Mouse (Mus musculus) limb, embryonic 14.5 days (tissue): ENCODE measurements at regions not wholly inside any gene's neighbourhood (a gene's known extent, or its start where the extent isn't known, plus 50 kb on each side); places are given as distances from the start of the nearest gene placed in this dataset.
"Not testable (repeated sequence)": the region's sequence is repeated elsewhere in the genome, so short reads cannot be mapped to it uniquely, and the experiment has no call there.

Experiments used
- ATAC-seq: fragments of 200-750 bp; cut with Nextera tagmentation; 2 replicates; pipeline ENCODE4 v1.8.0; 2017; ENCODE audit warnings: low read depth, moderate number of reproducible peaks, moderate TSS enrichment; ENCODE audit not compliant: low FRiP score
- DNase-seq: peaks from one replicate; pipeline ENCODE4 v3.0.0-alpha.2; 2015; ENCODE audit warnings: low spot score
- H3K27ac ChIP-seq: fragments of 300-500 bp; sonication (generic); replicated peaks from 2 replicates; pipeline ENCODE4 v1.5.1; 2014; ENCODE audit warnings: low read depth, mild to moderate bottlenecking, low read length, moderate library complexity, mixed read lengths
- H3K27me3 ChIP-seq: fragments of 300-500 bp; sonication (generic); 2 replicates; pipeline ENCODE4 v1.6.1; 2014; ENCODE audit warnings: low read length, mixed read lengths; ENCODE audit not compliant: control insufficient read depth, insufficient read depth
- H3K36me3 ChIP-seq: fragments of 300-500 bp; sonication (generic); 2 replicates; pipeline ENCODE4 v1.6.1; 2014; ENCODE audit warnings: mild to moderate bottlenecking, low read length, moderate library complexity, mixed read lengths; ENCODE audit not compliant: control insufficient read depth, insufficient read depth
- H3K4me1 ChIP-seq: fragments of 300-500 bp; sonication (generic); 2 replicates; pipeline ENCODE4 v1.6.1; 2014; ENCODE audit warnings: antibody characterized with exemption, low read length, mixed read lengths; ENCODE audit not compliant: control insufficient read depth, insufficient read depth
- H3K4me2 ChIP-seq: fragments of 300-500 bp; sonication (generic); replicated peaks from 2 replicates; pipeline ENCODE4 v1.6.1; 2014; ENCODE audit warnings: low read depth, mild to moderate bottlenecking, low read length, moderate library complexity; ENCODE audit not compliant: severe bottlenecking
- H3K4me3 ChIP-seq: fragments of 300-500 bp; sonication (generic); replicated peaks from 2 replicates; pipeline ENCODE4 v1.5.1; 2014; ENCODE audit warnings: low read length
- H3K9ac ChIP-seq: fragments of 300-500 bp; sonication (generic); 2 replicates; pipeline ENCODE4 v1.6.1; 2014; ENCODE audit warnings: mild to moderate bottlenecking, low read depth, low read length, moderate library complexity; ENCODE audit not compliant: severe bottlenecking
- H3K9me3 ChIP-seq: fragments of 300-500 bp; sonication (generic); 2 replicates; pipeline ENCODE4 v1.6.1; 2016; ENCODE audit warnings: low read length; ENCODE audit not compliant: control insufficient read depth
- POLR2A ChIP-seq: fragments of 200-500 bp; IDR thresholded peaks from 2 replicates; pipeline ENCODE4 v1.8.0; 2012; ENCODE audit warnings: inconsistent platforms, mild to moderate bottlenecking, moderate library complexity, borderline replicate concordance; ENCODE audit not compliant: insufficient read depth, insufficient read length; ENCODE audit errors: extremely low read depth
- WGBS: fragments of 180-500 bp; shearing (Covaris S2); extraction: QIAGEN DNeasy Blood & Tissue Kit; methylation state at CpG from one replicate; pipeline ENCODE4 v1.1.7; 2014; 5-methylcytosine and 5-hydroxymethylcytosine counted together

GRCm38 (mm10) chr3:82274196-82274937 lies 83.5 kb upstream of the Map9 start:
- DNase-seq (no peak), ATAC-seq (no peak)
- Histone ChIP-seq H3K4me1 (peaks cover 5% of the 10 kb centered on the region; the same call in 1 of the 2 replicates), H3K4me3 (no peak overlapping the region), H3K27me3 (no peaks in the 10 kb centered on the region), H3K9ac (no peak overlapping the region), H3K4me2 (no peak overlapping the region), H3K9me3 (no peaks in the 10 kb centered on the region), H3K27ac (no peak overlapping the region), H3K36me3 (no peaks in the 10 kb centered on the region)
- TF ChIP-seq POLR2A: no peak
- WGBS: 46% methylated on average over 6 of the region's 6 CpGs

- H3K4me3 ChIP-seq: not testable (repeated sequence)
- 81% methylated on average over 2 of the region's 2 CpGs for WGBS
These were observed 84.3 kb upstream of the Map9 start for GRCm38 (mm10) chr3:82273511-82273910.

GRCm38 (mm10) chr3:82271965-82272364 lies 85.9 kb upstream of the Map9 start:
- ATAC-seq: no peak
- 89% methylated on average over 1 of the region's 1 CpGs for WGBS
- H3K9ac ChIP-seq: no peak overlapping the region
- H3K27me3 ChIP-seq: no peaks in the 10 kb centered on the region
- H3K36me3 ChIP-seq: no peaks in the 10 kb centered on the region
- no peak overlapping the region for H3K4me2 ChIP-seq
- H3K27ac ChIP-seq: no peak overlapping the region
- peaks cover 5% of the 10 kb centered on the region; the same call in 1 of the 2 replicates for H3K4me1 ChIP-seq
- no peak for TF ChIP-seq POLR2A
- H3K4me3 ChIP-seq: no peak overlapping the region
- DNase-seq: no peak
- no peaks in the 10 kb centered on the region for H3K9me3 ChIP-seq

More at GRCm38 (mm10) chr3:82273511-82273910, 84.3 kb upstream of the Map9 start:
- ATAC-seq, DNase-seq, H3K9ac ChIP-seq, H3K27ac ChIP-seq, H3K4me2 ChIP-seq, H3K36me3 ChIP-seq, H3K4me1 ChIP-seq, H3K27me3 ChIP-seq, H3K9me3 ChIP-seq: not testable (repeated sequence)

GRCm38 (mm10) chr3:82265941-82266340 lies 91.9 kb upstream of the Map9 start:
- DNase-seq (no peak), ATAC-seq (no peak)
- no peaks in the 10 kb centered on the region for H3K4me1 ChIP-seq
- no peaks in the 10 kb centered on the region for H3K9me3 ChIP-seq
- WGBS: 91% methylated on average over 1 of the region's 1 CpGs
- H3K9ac ChIP-seq: no peak overlapping the region
- no peak overlapping the region for H3K4me2 ChIP-seq
- no peak overlapping the region for H3K27ac ChIP-seq
- no peaks in the 10 kb centered on the region for H3K27me3 ChIP-seq
- H3K36me3 ChIP-seq: no peaks in the 10 kb centered on the region
- no peak for TF ChIP-seq POLR2A
- H3K4me3 ChIP-seq: no peak overlapping the region

GRCm38 (mm10) chr3:82261976-82262375 lies 95.9 kb upstream of the Map9 start:
- H3K4me1 ChIP-seq: no peaks in the 10 kb centered on the region
- no peak overlapping the region for H3K4me3 ChIP-seq
- H3K9me3 ChIP-seq: no peaks in the 10 kb centered on the region
- 67% methylated on average over 3 of the region's 3 CpGs for WGBS
- no peak overlapping the region for H3K4me2 ChIP-seq
- ATAC-seq (no peak), DNase-seq (no peak)
- H3K9ac ChIP-seq: no peak overlapping the region
- TF ChIP-seq POLR2A: no peak
- no peaks in the 10 kb centered on the region for H3K27me3 ChIP-seq
- H3K36me3 ChIP-seq: no peaks in the 10 kb centered on the region
- no peak overlapping the region for H3K27ac ChIP-seq
